Mouse (Mus musculus): Measurements from ENCODE around the gene Spop. TPM values are rescaled to one million over a fixed set of nuclear protein-coding genes. Genes with fewer than 3 reads are reported as not detected.
A peak's percentile ranks its signal among the peaks of the same experiment; 100 is the strongest.

Spop gene
- polyA plus RNA-seq, 1 experiment, result 71.4 TPM

- TF ChIP-seq CTCF (IDR thresholded peaks at IDR 0.05; ENCODE audit: borderline replicate concordance, extremely low read depth, insufficient read depth, insufficient read length) (no peak), POLR2A (IDR thresholded peaks at IDR 0.05; ENCODE audit: borderline replicate concordance, extremely low read depth, insufficient read depth, insufficient read length, poor library complexity, severe bottlenecking) (no peak)
Observed at GRCm38 (mm10) chr11:95479458-95479857, 65.6 kb downstream of the Spop start.

GRCm38 (mm10) chr11:95480662-95481061 lies 66.8 kb downstream of the Spop start:
- no peak for DNase-seq (ENCODE audit: low read depth)
- TF ChIP-seq POLR2A (IDR thresholded peaks at IDR 0.05; ENCODE audit: borderline replicate concordance, extremely low read depth, insufficient read depth, insufficient read length, poor library complexity, severe bottlenecking) (no peak), CTCF (IDR thresholded peaks at IDR 0.05; ENCODE audit: borderline replicate concordance, extremely low read depth, insufficient read depth, insufficient read length) (no peak)

More at GRCm38 (mm10) chr11:95479458-95479857, 65.6 kb downstream of the Spop start:
- no peak for DNase-seq (ENCODE audit: low read depth)

GRCm38 (mm10) chr11:95485634-95486033 lies 71.8 kb downstream of the Spop start:
- DNase-seq (ENCODE audit: low read depth), result no peak
- TF ChIP-seq POLR2A (IDR thresholded peaks at IDR 0.05; ENCODE audit: borderline replicate concordance, extremely low read depth, insufficient read depth, insufficient read length, poor library complexity, severe bottlenecking) (no peak), CTCF (IDR thresholded peaks at IDR 0.05; ENCODE audit: borderline replicate concordance, extremely low read depth, insufficient read depth, insufficient read length) (no peak)

- DNase-seq (ENCODE audit: low read depth), result no peak
- TF ChIP-seq CTCF (IDR thresholded peaks at IDR 0.05; ENCODE audit: borderline replicate concordance, extremely low read depth, insufficient read depth, insufficient read length) (no peak), POLR2A (IDR thresholded peaks at IDR 0.05; ENCODE audit: borderline replicate concordance, extremely low read depth, insufficient read depth, insufficient read length, poor library complexity, severe bottlenecking) (no peak)
Observed at GRCm38 (mm10) chr11:95487237-95487636, 73.4 kb downstream of the Spop start.

GRCm38 (mm10) chr11:95490104-95490503 lies 76.2 kb downstream of the Spop start:
- no peak for TF ChIP-seq CTCF (IDR thresholded peaks at IDR 0.05; ENCODE audit: borderline replicate concordance, extremely low read depth, insufficient read depth, insufficient read length)
- TF ChIP-seq POLR2A (IDR thresholded peaks at IDR 0.05; ENCODE audit: borderline replicate concordance, extremely low read depth, insufficient read depth, insufficient read length, poor library complexity, severe bottlenecking), result no peak
- no peak for DNase-seq (ENCODE audit: low read depth)

- TF ChIP-seq CTCF (IDR thresholded peaks at IDR 0.05; ENCODE audit: borderline replicate concordance, extremely low read depth, insufficient read depth, insufficient read length) (no peak), POLR2A (IDR thresholded peaks at IDR 0.05; ENCODE audit: borderline replicate concordance, extremely low read depth, insufficient read depth, insufficient read length, poor library complexity, severe bottlenecking) (no peak)
- no peak for DNase-seq (ENCODE audit: low read depth)
Observed at GRCm38 (mm10) chr11:95492256-95492655, 78.4 kb downstream of the Spop start.

GRCm38 (mm10) chr11:95493010-95493409 lies 79.1 kb downstream of the Spop start:
- DNase-seq (ENCODE audit: low read depth), result no peak
- TF ChIP-seq POLR2A (IDR thresholded peaks at IDR 0.05; ENCODE audit: borderline replicate concordance, extremely low read depth, insufficient read depth, insufficient read length, poor library complexity, severe bottlenecking) (no peak), CTCF (IDR thresholded peaks at IDR 0.05; ENCODE audit: borderline replicate concordance, extremely low read depth, insufficient read depth, insufficient read length) (no peak)

GRCm38 (mm10) chr11:95493950-95494349 lies 80.1 kb downstream of the Spop start:
- no peak for TF ChIP-seq POLR2A (IDR thresholded peaks at IDR 0.05; ENCODE audit: borderline replicate concordance, extremely low read depth, insufficient read depth, insufficient read length, poor library complexity, severe bottlenecking)
- no peak for TF ChIP-seq CTCF (IDR thresholded peaks at IDR 0.05; ENCODE audit: borderline replicate concordance, extremely low read depth, insufficient read depth, insufficient read length)

GRCm38 (mm10) chr11:95494374-95494773 lies 80.5 kb downstream of the Spop start:
- TF ChIP-seq CTCF (IDR thresholded peaks at IDR 0.05; ENCODE audit: borderline replicate concordance, extremely low read depth, insufficient read depth, insufficient read length), result no peak
- TF ChIP-seq POLR2A (IDR thresholded peaks at IDR 0.05; ENCODE audit: borderline replicate concordance, extremely low read depth, insufficient read depth, insufficient read length, poor library complexity, severe bottlenecking), result no peak
- peak; percentile 33 for DNase-seq (ENCODE audit: low read depth)

More at GRCm38 (mm10) chr11:95493950-95494349, 80.1 kb downstream of the Spop start:
- DNase-seq (ENCODE audit: low read depth), result no peak

GRCm38 (mm10) chr11:95495883-95496282 lies 82.0 kb downstream of the Spop start:
- no peak for TF ChIP-seq CTCF (IDR thresholded peaks at IDR 0.05; ENCODE audit: borderline replicate concordance, extremely low read depth, insufficient read depth, insufficient read length)
- no peak for TF ChIP-seq POLR2A (IDR thresholded peaks at IDR 0.05; ENCODE audit: borderline replicate concordance, extremely low read depth, insufficient read depth, insufficient read length, poor library complexity, severe bottlenecking)
- DNase-seq (ENCODE audit: low read depth), result no peak

GRCm38 (mm10) chr11:95497921-95498320 lies 84.0 kb downstream of the Spop start:
- DNase-seq (ENCODE audit: low read depth), result no peak
- TF ChIP-seq POLR2A (IDR thresholded peaks at IDR 0.05; ENCODE audit: borderline replicate concordance, extremely low read depth, insufficient read depth, insufficient read length, poor library complexity, severe bottlenecking) (no peak), CTCF (IDR thresholded peaks at IDR 0.05; ENCODE audit: borderline replicate concordance, extremely low read depth, insufficient read depth, insufficient read length) (no peak)

GRCm38 (mm10) chr11:95500412-95500811 lies 86.5 kb downstream of the Spop start:
- TF ChIP-seq POLR2A (IDR thresholded peaks at IDR 0.05; ENCODE audit: borderline replicate concordance, extremely low read depth, insufficient read depth, insufficient read length, poor library complexity, severe bottlenecking), result no peak
- no peak for TF ChIP-seq CTCF (IDR thresholded peaks at IDR 0.05; ENCODE audit: borderline replicate concordance, extremely low read depth, insufficient read depth, insufficient read length)
- no peak for DNase-seq (ENCODE audit: low read depth)
